Mouse (Mus musculus) mesoderm, embryonic 11.5 days (tissue): ENCODE data around the gene Ube2d2b.

ENCODE experiments used
- DNase-seq: peaks from one replicate; pipeline ENCODE4 v3.0.0-alpha.2; 2012; ENCODE audit warnings: low read depth, low spot score

Ube2d2b gene

DNA sequence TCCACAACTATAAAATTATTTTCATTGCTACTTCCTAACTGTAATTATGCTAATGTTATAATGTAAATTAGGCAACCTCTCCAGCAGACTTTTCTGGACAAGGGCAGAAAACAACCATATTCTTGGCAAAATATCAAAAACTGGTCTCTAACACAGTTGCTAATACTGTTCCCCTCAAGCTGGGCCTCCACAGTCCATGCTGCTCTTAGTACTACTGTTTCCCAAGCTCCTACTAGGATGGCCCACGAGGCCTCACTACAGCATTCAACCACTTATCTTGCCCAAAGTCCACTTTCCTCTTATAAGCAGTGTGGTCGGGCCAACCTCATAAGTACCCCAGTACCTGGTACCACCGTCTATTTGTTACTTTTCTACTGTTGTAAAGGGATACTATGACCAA lies 24.7 kb downstream of the Ube2d2b start:
- DNase-seq = no peak

DNA sequence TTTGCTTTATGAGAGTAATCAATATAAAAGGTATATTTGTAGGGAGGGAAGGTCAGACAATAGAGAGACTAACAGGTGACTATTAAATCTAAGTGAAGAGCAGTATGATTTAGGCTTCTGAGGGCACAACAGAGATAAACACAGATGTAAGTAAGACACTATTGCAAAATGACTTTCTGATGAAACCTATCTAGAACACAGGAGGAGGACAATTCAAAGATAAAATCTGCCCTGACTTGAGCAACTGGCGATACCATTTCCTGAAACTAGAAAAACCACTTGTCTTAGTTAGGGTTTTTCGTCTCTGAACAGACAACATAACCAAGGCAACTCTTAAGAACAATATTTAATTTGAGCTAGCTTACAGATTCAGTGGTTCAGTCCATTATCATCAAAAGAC lies 25.6 kb downstream of the Ube2d2b start:
- DNase-seq = no peak

DNA sequence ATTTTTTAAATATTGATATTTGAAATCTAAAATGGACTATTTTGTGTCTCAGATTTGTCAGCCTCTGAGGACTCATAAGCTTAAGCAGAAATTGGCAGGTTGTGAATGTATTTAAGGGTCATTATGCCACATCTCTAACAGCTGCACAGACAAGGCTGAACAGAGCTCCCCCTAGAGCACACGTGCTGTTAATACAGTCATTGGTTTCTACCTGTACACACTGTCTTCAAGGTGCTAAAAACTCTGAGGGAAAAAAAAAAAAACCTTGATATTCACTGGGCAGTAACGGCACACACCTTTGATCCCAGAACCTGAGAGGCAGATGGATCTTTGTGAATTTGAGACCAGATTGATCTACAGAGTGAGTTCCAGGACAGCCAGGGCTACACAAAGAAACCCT lies 29.1 kb downstream of the Ube2d2b start:
- no peak for DNase-seq

DNA sequence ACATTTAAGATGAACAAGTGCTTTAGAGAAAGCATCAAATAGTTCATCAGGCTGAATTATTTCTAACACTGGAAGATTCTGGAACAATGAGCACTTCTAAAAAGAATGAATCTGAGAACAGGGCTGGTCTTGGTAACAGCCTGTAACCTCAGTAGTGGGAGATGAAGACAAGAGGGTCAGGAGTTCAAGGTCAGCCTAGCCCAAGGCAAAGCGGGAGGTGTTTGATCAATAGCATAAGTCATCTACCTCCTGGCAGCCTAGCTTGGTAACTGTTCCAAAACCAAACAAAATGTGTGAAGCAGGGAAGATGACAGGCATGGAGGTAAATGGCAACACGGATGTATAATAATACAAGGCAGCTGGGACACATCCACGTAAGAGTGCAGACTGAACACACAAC lies 34.1 kb downstream of the Ube2d2b start:
- DNase-seq = no peak

DNA sequence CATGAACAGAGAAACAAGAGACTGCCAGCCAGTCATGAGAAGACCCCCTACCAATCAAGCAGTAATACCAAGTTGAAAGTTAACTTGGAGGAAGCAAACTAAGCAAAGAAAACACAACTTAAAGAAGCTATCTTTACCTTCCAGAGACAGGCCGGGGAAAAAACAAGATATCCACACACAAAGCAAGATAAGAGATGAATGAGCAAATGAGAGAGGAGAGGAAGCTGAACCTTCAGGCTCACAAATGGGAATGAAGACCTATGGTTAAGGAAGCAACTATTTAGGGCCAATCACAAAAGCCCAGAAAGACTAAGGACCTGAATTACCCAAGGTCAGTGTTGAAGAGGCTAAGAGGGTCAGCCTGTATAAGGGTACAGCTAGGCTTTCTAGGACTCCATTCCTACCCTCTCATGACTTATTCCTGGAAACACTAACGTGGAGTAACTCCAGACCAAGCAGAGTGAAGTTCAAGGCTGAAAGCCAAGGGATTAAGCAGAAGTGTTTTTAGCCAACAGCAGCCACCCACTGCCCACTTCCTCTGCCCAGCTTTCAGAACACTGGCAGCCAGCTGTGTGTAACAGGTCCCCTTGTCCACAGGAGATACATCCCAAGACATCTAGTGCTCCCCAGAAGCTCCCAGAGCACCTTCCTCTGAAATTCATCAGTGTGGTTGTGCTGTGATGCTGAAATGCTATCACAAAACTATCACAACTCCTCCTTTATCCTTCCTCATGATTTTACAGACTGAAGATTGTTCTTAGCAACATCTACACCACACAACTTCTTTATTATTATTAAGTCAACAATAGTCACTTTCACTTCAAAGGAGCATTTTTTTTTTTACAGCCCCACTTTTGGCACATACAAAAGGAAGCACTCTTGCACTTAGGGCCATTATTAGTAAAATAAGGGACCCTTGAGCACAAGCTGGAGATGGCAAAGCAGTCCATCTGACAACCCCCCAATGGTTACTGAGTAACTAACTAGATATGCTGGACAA lies 36.5 kb downstream of the Ube2d2b start:
- no peak for DNase-seq

- DNase-seq = peak; percentile 56
Measured at GRCm38 (mm10) chr5:107867970-107868904, 38.3 kb downstream of the Ube2d2b start.

DNA sequence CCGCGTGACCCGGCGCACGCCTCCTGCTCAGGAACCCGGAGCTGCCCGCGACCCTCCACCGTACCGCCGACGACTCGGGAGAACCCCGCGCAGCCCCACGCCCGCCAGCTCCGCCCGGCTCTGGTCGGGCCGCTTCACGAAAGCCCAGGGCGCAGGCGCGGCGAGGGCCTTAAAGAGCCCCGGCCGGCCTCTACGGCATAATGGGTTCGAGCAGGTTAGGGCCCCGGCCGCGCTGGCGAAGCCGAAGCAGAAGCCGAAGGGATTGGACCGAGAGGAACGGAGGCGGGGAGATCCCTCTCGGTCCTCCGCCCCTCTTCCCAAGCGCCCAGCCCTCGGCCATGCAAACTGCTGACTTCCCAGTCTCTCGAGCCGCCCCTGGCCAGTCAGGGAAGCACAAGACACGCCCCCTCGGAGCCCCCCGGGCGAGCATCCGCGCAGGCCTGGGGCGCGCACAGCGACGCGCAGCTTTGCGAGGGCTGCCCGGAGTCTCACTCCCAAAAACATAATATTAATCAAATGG lies 39.1 kb downstream of the Ube2d2b start:
- DNase-seq = peak; percentile 96

DNA sequence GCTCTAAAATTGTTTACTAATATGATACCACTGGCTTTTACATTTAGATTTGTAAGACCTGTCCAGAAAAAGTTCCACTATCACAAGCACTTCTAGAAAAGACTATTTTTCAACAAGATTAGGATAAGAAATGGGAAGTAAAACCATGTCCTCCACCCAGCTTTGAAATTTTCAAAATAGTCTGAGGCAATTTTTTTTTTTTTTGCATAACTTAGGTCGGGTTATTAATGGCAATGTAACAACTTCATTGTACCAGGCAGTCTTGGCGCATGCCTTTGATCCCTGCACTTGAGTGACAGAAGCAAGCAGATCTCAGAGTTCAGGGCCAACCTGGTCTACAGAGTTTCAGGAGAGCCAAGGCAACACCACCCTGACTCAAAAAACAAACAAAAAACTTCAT lies 39.8 kb downstream of the Ube2d2b start:
- DNase-seq = no peak

GRCm38 (mm10) chr5:107873330-107873729 lies 43.4 kb downstream of the Ube2d2b start:
- no peak for DNase-seq

DNA sequence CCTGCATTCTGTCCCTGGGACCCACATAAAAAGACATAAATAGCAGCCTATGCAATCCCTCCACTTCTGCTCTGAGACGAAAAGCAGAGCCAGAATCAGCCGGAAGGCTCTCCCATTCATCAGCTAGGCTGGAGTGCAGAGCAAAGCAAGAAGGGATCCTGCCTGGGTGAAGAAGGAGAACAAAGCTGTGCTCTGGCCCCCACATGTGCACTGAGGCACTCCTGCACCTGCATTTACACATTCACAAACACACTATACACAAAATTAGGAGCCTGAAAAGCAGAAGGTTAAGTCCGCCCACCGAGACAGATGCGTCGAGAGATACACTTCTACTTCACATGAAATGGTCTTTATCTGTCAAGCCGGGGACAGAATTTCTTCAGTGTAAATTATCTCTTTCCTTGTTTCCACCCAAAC lies 44.0 kb downstream of the Ube2d2b start:
- DNase-seq = no peak

DNA sequence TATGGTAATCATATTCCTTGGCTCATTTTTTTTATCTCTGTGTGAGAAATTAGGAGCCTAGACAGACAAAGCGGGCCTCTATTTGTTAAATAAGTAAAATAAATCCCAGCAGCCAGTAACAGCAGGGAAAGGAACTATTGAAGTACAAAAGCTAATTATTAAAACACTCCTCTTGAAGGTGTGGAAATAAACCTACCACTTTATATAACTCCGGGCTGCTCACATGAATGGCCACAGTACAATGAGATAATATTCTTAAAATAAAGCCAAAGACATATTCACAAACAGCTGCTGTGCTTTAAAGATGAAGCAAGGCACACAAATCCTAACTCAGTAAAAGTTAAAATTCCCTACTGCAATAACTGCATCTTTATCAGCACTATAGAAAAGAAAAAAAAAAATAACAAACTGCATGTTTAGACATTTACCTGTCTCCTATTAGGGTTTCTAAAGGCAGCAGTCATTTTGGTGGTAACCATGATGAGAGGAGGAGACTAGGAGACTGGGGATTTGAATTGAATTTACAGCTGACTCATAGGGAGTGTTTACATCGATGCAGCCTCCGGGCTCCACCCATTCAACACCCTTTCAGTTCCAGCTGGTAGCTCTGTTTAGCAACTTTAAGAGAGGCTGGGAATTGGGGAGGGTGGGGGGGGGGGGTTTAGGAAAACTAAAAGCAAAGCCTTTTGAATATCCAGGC lies 44.8 kb downstream of the Ube2d2b start, which contains the start of gene Evi5:
TSS of gene Evi5 (minus strand) at position 547 of the 700 bp plus-strand sequence.
- no peak for DNase-seq

DNA sequence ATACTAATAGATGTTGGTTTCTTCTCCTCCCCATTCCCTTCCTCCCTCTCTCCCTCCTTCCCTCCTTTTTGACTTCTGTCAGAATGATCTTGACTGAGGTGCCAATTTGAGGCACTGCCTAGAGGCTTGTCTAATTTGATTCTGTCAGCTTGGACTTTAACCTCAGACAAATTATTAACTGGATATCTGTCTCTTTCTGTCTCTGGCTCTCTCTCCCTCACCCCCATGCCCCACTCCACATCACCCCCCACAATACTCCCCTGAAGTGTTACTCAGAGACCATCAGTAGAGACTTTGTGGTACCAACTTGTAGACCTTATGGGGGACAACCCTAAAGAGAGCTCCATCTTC lies 45.3 kb downstream of the Ube2d2b start:
- DNase-seq = no peak

- DNase-seq = no peak
Measured at GRCm38 (mm10) chr5:107877053-107877452, 47.2 kb downstream of the Ube2d2b start.

DNA sequence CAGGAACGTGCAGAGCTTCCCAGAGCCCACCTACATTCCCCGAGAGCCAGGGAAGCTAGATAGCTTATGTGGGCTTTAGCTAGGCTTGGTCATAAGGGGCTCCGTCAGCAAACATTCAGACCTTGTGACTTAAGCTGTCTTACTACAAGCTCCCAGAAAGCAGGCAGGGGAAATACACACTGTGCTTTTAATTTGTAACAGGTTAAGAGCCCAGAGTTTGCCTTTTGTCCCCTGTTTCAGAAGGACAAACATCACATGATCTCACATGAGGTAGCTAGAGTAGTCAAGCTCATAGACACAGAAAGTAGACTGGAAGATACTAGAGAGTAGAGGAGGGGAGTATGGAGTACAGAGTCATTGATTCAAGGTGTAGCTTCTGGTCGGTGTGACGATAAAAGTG lies 50.8 kb downstream of the Ube2d2b start:
- no peak for DNase-seq
